Mouse (Mus musculus) hindbrain, embryonic 15.5 days (tissue): ENCODE measurements around the gene Gm6509. TPM values are rescaled to one million over a fixed set of nuclear protein-coding genes. Genes with fewer than 3 reads are reported as not detected.
"Not testable (repeated sequence)": the region's sequence is repeated elsewhere in the genome, so short reads cannot be mapped to it uniquely, and the experiment has no call there.

Source experiments
- ATAC-seq: fragments of 200-750 bp; cut with Nextera tagmentation; 2 replicates; pipeline ENCODE4 v1.8.0; 2017; ENCODE audit warnings: low read depth, moderate number of reproducible peaks, moderate TSS enrichment; ENCODE audit not compliant: low FRiP score
- H3K27ac ChIP-seq: fragments of 300-500 bp; sonication (generic); replicated peaks from 2 replicates; pipeline ENCODE4 v1.5.1; 2015; ENCODE audit warnings: mild to moderate bottlenecking, inconsistent platforms
- H3K27me3 ChIP-seq: fragments of 300-500 bp; sonication (generic); 2 replicates; pipeline ENCODE4 v1.6.1; 2015; ENCODE audit warnings: control low read depth, inconsistent platforms
- H3K36me3 ChIP-seq: fragments of 300-500 bp; sonication (generic); 2 replicates; pipeline ENCODE4 v1.6.1; 2015; ENCODE audit warnings: control low read depth, inconsistent platforms
- H3K4me1 ChIP-seq: fragments of 300-500 bp; sonication (generic); replicated peaks from 2 replicates; pipeline ENCODE4 v1.6.1; 2015; ENCODE audit warnings: control low read depth, inconsistent platforms
- H3K4me2 ChIP-seq: fragments of 300-500 bp; sonication (generic); 2 replicates; pipeline ENCODE4 v1.6.1; 2015; ENCODE audit warnings: moderate library complexity, mild to moderate bottlenecking, inconsistent platforms
- H3K4me3 ChIP-seq: fragments of 300-500 bp; sonication (generic); 2 replicates; pipeline ENCODE4 v1.5.1; 2015; ENCODE audit warnings: mild to moderate bottlenecking, inconsistent platforms
- H3K9ac ChIP-seq: fragments of 300-500 bp; sonication (generic); 2 replicates; pipeline ENCODE4 v1.6.1; 2015; ENCODE audit warnings: inconsistent platforms
- H3K9me3 ChIP-seq: fragments of 300-500 bp; sonication (generic); 2 replicates; pipeline ENCODE4 v1.6.1; 2016; ENCODE audit warnings: control low read depth, inconsistent platforms
- WGBS: fragments of 180-500 bp; shearing (Covaris S2); methylation state at CpG from one replicate; pipeline ENCODE4 v1.1.7; 2015; 5-methylcytosine and 5-hydroxymethylcytosine counted together
- polyA plus RNA-seq: library from polyadenylated mRNA; unstranded; fragments of >200 nt; fragmentation: Nextera tagmentation; extraction: Ambion mirVana; gene quantifications from 2 replicates; pipeline ENCODE4 v1.2.1, GENCODE M21; 2015

Gene Gm6509
- not detected in 2 replicates for polyA plus RNA-seq

GRCm38 (mm10) chr5:94623679-94624078 is at the start of gene Gm6509:
Gene Gm6509 (plus strand): TSS chr5:94623979.
- H3K27me3 ChIP-seq, H3K4me2 ChIP-seq, H3K4me3 ChIP-seq, H3K36me3 ChIP-seq, H3K27ac ChIP-seq, H3K9ac ChIP-seq, H3K9me3 ChIP-seq, ATAC-seq, H3K4me1 ChIP-seq: not testable (repeated sequence)
- 67% methylated on average over 1 of the region's 2 CpGs for WGBS

GRCm38 (mm10) chr5:94616242-94616641 is 7.5 kb upstream of the Gm6509 start, which contains the start of gene Gm3147:
Gene Gm3147 (minus strand): TSS chr5:94616342.
- H3K4me1 ChIP-seq, H3K4me3 ChIP-seq, H3K9me3 ChIP-seq, H3K4me2 ChIP-seq, H3K27me3 ChIP-seq, ATAC-seq, H3K36me3 ChIP-seq, H3K9ac ChIP-seq, H3K27ac ChIP-seq: not testable (repeated sequence)
- WGBS: no CpG with 5 or more reads among the region's 1 CpGs

- not testable (repeated sequence) for H3K36me3 ChIP-seq, H3K27me3 ChIP-seq, H3K4me2 ChIP-seq, H3K4me1 ChIP-seq, H3K9me3 ChIP-seq, H3K9ac ChIP-seq, ATAC-seq, H3K27ac ChIP-seq, H3K4me3 ChIP-seq
- WGBS: no CpG with 5 or more reads among the region's 2 CpGs
Observed at GRCm38 (mm10) chr5:94648082-94648481, 24.3 kb downstream of the Gm6509 start, which contains the start of gene Gm6205. Gene Gm6205 (plus strand): TSS chr5:94648382.

Other genes with a start within 250 kb of the Gm6509 start
- gene Gm7682, start 178.2 kb upstream of the Gm6509 start, polyA plus RNA-seq: not detected in 2 replicates
- not detected in 2 replicates for gene Gm3139, start 97.7 kb upstream of the Gm6509 start, polyA plus RNA-seq
- not detected in 2 replicates for gene Gm3147, start 7.6 kb upstream of the Gm6509 start, polyA plus RNA-seq
- gene Gm6205, start 24.4 kb downstream of the Gm6509 start, polyA plus RNA-seq: not detected in 2 replicates
- not detected in 2 replicates for gene Gm3183, start 241.5 kb downstream of the Gm6509 start, polyA plus RNA-seq